Mouse (Mus musculus) CH12.LX (cell line): ENCODE measurements around the gene Gp5. TPM values are rescaled to one million over a fixed set of nuclear protein-coding genes. Genes with fewer than 3 reads are reported as not detected.
A peak's percentile ranks its signal among the peaks of the same experiment; 100 is the strongest.

Experiments
- DNase-seq: peaks from one replicate; pipeline ENCODE4 v3.0.0-alpha.2; 2013; ENCODE audit errors: extremely low read depth
- H3K27ac ChIP-seq: 2 replicates; pipeline ENCODE4 v1.5.1; 2012; ENCODE audit warnings: low read depth, mild to moderate bottlenecking, control low read depth, moderate library complexity; ENCODE audit not compliant: insufficient read depth
- H3K27me3 ChIP-seq: replicated peaks from 2 replicates; pipeline ENCODE3; 2012; ENCODE audit warnings: inconsistent platforms
- H3K36me3 ChIP-seq, 2 experiments: replicated peaks in 1 of 2; 2 replicates each; pipeline versions ENCODE3 to v1.6.1; 2012; ENCODE audit warnings: inconsistent platforms in 1 of 2, low read length in 1 of 2, mild to moderate bottlenecking in 1 of 2, mixed read lengths in 1 of 2, moderate library complexity in 1 of 2; ENCODE audit not compliant: control insufficient read depth in 1 of 2, insufficient read depth in 1 of 2
- H3K4me1 ChIP-seq, 2 experiments: 2 replicates each; pipeline ENCODE4 v1.6.1; 2012; ENCODE audit warnings: inconsistent platforms in 1 of 2, moderate library complexity in 1 of 2; ENCODE audit not compliant: insufficient read depth in 2 of 2, control insufficient read depth in 1 of 2
- H3K4me2 ChIP-seq: 2 replicates; pipeline ENCODE4 v1.6.1; 2012; ENCODE audit warnings: low read depth, mild to moderate bottlenecking, control low read depth; ENCODE audit not compliant: poor library complexity, insufficient read depth, severe bottlenecking
- H3K4me3 ChIP-seq, 3 experiments: fragments of 150-350 bp in 1 of 3; sonication (generic) in 1 of 3; replicated peaks in 1 of 3; 2 replicates each; pipeline versions ENCODE3 to v1.5.1; 2011 to 2012; ENCODE audit warnings: low read depth in 2 of 3, low read length in 2 of 3, mild to moderate bottlenecking in 2 of 3, moderate library complexity in 2 of 3, control low read depth in 1 of 3, improper control_type of control experiment in 1 of 3, inconsistent platforms in 1 of 3, mixed read lengths in 1 of 3; ENCODE audit not compliant: poor library complexity in 1 of 3
- H3K79me2 ChIP-seq: replicated peaks from 2 replicates; pipeline ENCODE4 v1.6.1; 2012; ENCODE audit warnings: mild to moderate bottlenecking, moderate library complexity; ENCODE audit not compliant: control insufficient read depth, poor library complexity, insufficient read depth, severe bottlenecking; ENCODE audit errors: extremely low read depth
- H3K9ac ChIP-seq: 2 replicates; pipeline ENCODE4 v1.6.1; 2012; ENCODE audit warnings: low read depth, mild to moderate bottlenecking, control low read depth, moderate library complexity; ENCODE audit not compliant: insufficient read depth
- H3K9me3 ChIP-seq: replicated peaks from 2 replicates; pipeline ENCODE3; 2012; ENCODE audit warnings: low read length, inconsistent platforms, mixed read lengths
- CHD2 ChIP-seq: IDR thresholded peaks from 2 replicates; pipeline ENCODE4 v1.6.1; 2011; ENCODE audit warnings: low read length, improper control_type of control experiment
- CTCF ChIP-seq, 2 experiments: IDR thresholded peaks in 1 of 2; conservative IDR thresholded peaks in 1 of 2; 2 replicates each; pipeline ENCODE4 v1.5.1; 2011 to 2012; ENCODE audit warnings: low read depth in 2 of 2, low read length in 2 of 2, improper control_type of control experiment in 1 of 2, inconsistent platforms in 1 of 2, mild to moderate bottlenecking in 1 of 2, moderate library complexity in 1 of 2
- MAFK ChIP-seq: IDR thresholded peaks from 2 replicates; pipeline ENCODE4 v1.6.1; 2011; ENCODE audit warnings: low read length, improper control_type of control experiment; ENCODE audit not compliant: insufficient replicate concordance
- MAX ChIP-seq: IDR thresholded peaks from 2 replicates; pipeline ENCODE4 v1.6.1; 2011; ENCODE audit warnings: low read length, improper control_type of control experiment
- NELFE ChIP-seq: IDR thresholded peaks from 2 replicates; pipeline ENCODE4 v1.6.1; 2011; ENCODE audit warnings: low read depth, low read length, improper control_type of control experiment
- NRF1 ChIP-seq: IDR thresholded peaks from 2 replicates; pipeline ENCODE4 v1.6.1; 2014; ENCODE audit warnings: low read depth, mild to moderate bottlenecking, inconsistent platforms, low read length, improper control_type of control experiment, moderate library complexity
- RAD21 ChIP-seq: IDR thresholded peaks from 2 replicates; pipeline ENCODE4 v1.6.1; 2011; ENCODE audit warnings: low read depth, mild to moderate bottlenecking, low read length, improper control_type of control experiment, moderate library complexity
- SMC3 ChIP-seq: IDR thresholded peaks from 2 replicates; pipeline ENCODE4 v1.6.1; 2011; ENCODE audit warnings: low read depth, low read length, improper control_type of control experiment
- TCF12 ChIP-seq: IDR thresholded peaks from 2 replicates; pipeline ENCODE4 v1.6.1; 2014; ENCODE audit warnings: low read depth, mild to moderate bottlenecking, inconsistent platforms, low read length, improper control_type of control experiment
- ZKSCAN1 ChIP-seq: IDR thresholded peaks from 2 replicates; pipeline ENCODE4 v1.6.1; 2012; ENCODE audit warnings: low read depth, inconsistent platforms, low read length, improper control_type of control experiment, borderline replicate concordance
- dilution Hi-C: fragments of 300-500 bp; cut with MboI; formaldehyde crosslinking; loops from 2 replicates; pipeline ENCODE4 v1.14.3; 2020; ENCODE audit warnings: low sequenced_read_pairs; ENCODE audit not compliant: extremely low pct_unique_long_range_greater_than_20kb, extremely low pct_ligation_motif_present
- in situ Hi-C: fragments of 300-500 bp; cut with MboI; formaldehyde crosslinking; loops from 3 replicates; pipeline ENCODE4 v1.14.3; 2019; ENCODE audit warnings: low sequenced_read_pairs, low pct_ligation_motif_present, low pct_unique_long_range_greater_than_20kb, mixed read lengths
- polyA plus RNA-seq: library from polyadenylated mRNA; unstranded; fragments of >175 nt; gene quantifications from 2 replicates; pipeline ENCODE4 v1.2.1, GENCODE M21; 2012; ENCODE audit warnings: low read depth; ENCODE audit not compliant: insufficient read length
- total RNA-seq, 2 experiments: library from RNA; depleted of rRNA; stranded (reverse); fragments of 300-350 nt in 1 of 2; fragments of >200 nt in 1 of 2; gene quantifications; 2 replicates each; pipeline ENCODE4 v1.2.3; 2012 to 2014

Gene Gp5
- total and polyA plus RNA-seq, 3 experiments, result 0.25 TPM; not detected in 2

DNA sequence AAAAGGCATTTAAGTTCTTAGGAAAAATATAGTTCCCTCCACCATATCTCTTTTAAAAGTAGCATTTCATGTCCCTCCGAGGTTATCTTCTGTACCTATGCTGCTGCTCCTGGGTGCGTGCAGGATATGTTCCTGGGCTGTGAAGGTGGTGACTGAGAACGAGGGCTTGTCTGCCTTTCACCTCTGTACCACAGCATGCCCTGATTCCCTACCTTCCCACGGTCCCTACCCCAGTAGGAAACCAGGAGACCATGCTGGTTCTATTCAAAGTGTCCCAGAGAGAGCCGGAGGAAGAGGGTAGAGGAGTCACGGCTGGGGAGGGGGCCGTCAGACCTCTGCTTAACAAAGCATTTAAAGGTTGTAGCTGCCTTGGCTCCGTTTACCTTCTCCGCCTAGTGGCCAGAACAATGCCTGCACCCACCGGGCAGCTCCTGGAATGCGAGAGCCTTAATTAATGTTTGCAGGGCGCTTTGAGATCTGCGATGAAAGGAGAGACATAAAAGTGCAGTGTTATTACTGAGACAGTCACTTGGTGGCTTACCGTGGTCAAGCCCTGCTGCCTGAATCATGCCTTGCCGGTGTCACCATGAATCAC, 26.7 kb downstream of the Gp5 start:
- peak; percentile 44 for DNase-seq

DNA sequence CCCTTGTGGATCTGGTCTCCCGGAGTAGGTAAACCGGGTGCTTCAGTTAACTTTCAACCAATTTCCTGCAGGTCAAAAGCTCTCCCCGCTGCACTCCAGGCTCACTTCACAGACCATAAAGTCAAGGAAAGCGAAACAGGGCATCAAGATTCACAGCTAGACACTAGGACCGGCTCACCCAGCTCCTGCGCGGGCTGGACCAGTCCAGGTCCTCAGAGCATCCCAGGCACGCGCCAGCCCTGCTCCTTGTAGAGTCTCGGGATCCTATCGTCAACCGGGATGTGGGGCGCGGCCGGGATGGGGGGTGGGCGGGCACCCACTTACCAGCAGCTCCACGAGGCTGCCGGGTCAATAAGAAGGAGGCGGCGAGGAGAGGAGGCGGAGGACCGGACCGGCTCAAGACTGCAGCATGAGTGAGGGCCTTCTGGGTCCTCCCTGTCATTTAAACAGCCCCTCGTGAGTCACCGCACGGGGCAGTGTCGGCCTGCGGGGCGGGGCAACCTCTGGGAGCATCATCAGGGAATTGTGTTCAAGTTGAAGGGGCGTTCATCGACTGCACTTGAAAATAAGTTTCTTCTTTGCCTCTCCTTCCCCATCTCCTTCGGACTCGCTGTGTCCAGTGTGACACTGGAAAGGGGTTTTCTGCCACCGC, 27.6 kb downstream of the Gp5 start, which contains the start of gene Lrrc15:
Lrrc15 (minus strand) TSS at position 413 of the 652 bp plus-strand sequence.
- no peak for DNase-seq
- Histone ChIP-seq H3K4me2 (peak within 1 kb of the TSS; percentile 88), H3K4me3 (no peak within 1 kb of the TSS), H3K79me2 (no peaks in the 10 kb centered on the region), H3K36me3 (no peaks in the 10 kb centered on the region), H3K27me3 (peaks cover 15% of the 10 kb centered on the region), H3K9me3 (no peaks in the 10 kb centered on the region), H3K9ac (no peak within 1 kb of the TSS), H3K4me1 (peaks cover 5 to 39% of the 10 kb centered on the region in 2 experiments; a peak in 2 of 4 replicates), H3K27ac (no peak within 1 kb of the TSS)
- in situ Hi-C loops, result no loop called here
- TF ChIP-seq CTCF (conservative IDR thresholded peaks at IDR 0.05 in 1 of 2, IDR thresholded peaks at IDR 0.05 in 1 of 2; ENCODE audit: low read depth in 2 of 2, low read length in 2 of 2), result peak in 1 of 2 experiments; percentile 17; a peak in 2 of 4 replicates
- TF ChIP-seq MAFK, result no peak
- dilution Hi-C loops, result no loop called here

More for the DNA sequence above, 26.7 kb downstream of the Gp5 start:
- in situ Hi-C loops, result no loop called here
- Histone ChIP-seq H3K9me3 (no peaks in the 10 kb centered on the region), H3K9ac (no peak overlapping the region), H3K4me3 (no peak overlapping the region), H3K79me2 (no peaks in the 10 kb centered on the region), H3K27ac (no peak overlapping the region), H3K4me1 (peaks cover 4 to 30% of the 10 kb centered on the region in 2 experiments; a peak in 2 of 4 replicates), H3K27me3 (peaks cover 22% of the 10 kb centered on the region), H3K4me2 (peak overlapping the region; percentile 88), H3K36me3 (no peaks in the 10 kb centered on the region)
- TF ChIP-seq NRF1 (no peak), SMC3 (peak; percentile 64), CTCF (conservative IDR thresholded peaks at IDR 0.05 in 1 of 2, IDR thresholded peaks at IDR 0.05 in 1 of 2; ENCODE audit: low read depth in 2 of 2, low read length in 2 of 2) (peak; percentile 82 to 92), RAD21 (peak; percentile 31)
- dilution Hi-C loops, result no loop called here

DNA sequence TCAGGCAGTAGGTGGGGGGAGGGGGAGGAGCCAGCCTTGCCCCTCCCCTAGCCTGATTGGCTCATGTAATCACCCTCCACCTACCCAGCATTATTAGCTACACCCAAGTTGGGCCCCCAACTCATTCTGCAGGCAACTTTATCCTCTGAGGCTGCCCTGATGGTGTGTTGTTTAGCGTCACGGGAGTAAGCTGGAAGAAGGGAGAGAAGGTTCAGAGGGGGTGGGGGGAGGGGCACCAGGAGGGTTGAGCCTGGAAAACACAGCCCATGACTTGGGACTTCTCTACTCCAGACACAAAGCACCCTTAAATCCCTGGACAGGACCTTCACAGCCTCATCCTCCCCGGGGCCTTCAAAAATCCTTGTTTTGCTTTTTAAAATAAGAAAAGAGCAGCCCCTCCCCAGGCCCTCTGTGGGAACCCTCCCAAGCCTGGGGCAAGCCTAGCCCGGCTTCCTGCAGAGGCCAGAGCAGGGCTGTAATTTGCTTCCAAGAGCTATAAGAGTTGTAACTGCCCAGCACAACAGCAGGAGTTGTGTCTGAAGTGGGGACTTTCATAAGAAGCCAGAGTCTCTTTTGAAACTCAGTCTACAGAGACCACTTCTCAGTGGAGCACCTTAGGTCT, 29.8 kb downstream of the Gp5 start:
- H3K27me3 ChIP-seq, result peaks cover 5% of the 10 kb centered on the region
- H3K4me2 ChIP-seq, result no peak overlapping the region
- H3K36me3 ChIP-seq, result no peaks in the 10 kb centered on the region
- H3K79me2 ChIP-seq, result no peaks in the 10 kb centered on the region
- in situ Hi-C loops, result no loop called here
- no peak for TF ChIP-seq MAX
- TF ChIP-seq ZKSCAN1, result no peak
- no peak for TF ChIP-seq TCF12
- no peak for TF ChIP-seq NELFE
- TF ChIP-seq CHD2, result 0 out of 2 replicates have a peak, but pooled peaks have one; percentile 13
- dilution Hi-C loops, result no loop called here
- DNase-seq, result no peak
- H3K4me1 ChIP-seq, result peaks cover 5 to 44% of the 10 kb centered on the region in 2 experiments; a peak in 2 of 4 replicates
- H3K9ac ChIP-seq, result no peak overlapping the region
- H3K4me3 ChIP-seq, result no peak overlapping the region
- no peak overlapping the region for H3K27ac ChIP-seq
- no peaks in the 10 kb centered on the region for H3K9me3 ChIP-seq
